Mouse (Mus musculus): ENCODE results near the gene Clec11a. TPM values are rescaled to one million over a fixed set of nuclear protein-coding genes. Genes with fewer than 3 reads are reported as not detected.

Clec11a gene
- polyA plus RNA-seq, 1 experiment from 2014 or later = 0.79 TPM

DNA sequence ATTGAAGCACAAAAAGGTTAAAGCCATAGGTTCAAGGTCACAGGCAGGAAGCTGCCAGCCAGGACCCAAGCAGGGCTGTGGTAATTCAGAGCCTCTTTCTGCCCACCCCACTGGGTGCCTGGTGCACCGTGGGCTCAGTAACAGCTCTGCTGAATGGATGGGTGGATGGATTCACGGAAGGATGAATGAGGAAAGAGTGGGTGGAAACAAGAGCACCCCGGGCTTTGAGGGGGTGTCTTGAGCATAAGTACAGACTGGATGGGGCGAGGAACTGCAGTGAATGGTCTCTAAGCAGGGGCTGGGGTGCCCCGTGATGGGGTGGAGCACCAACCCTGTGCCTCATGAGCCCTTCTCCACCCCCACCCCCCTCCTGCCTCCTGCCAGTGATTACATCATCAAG is 35.0 kb upstream of the Clec11a start:
- no peaks in the 10 kb centered on the region for H3K9me3 ChIP-seq (replicated peaks)
- no peak overlapping the region for H3K27ac ChIP-seq (ENCODE audit: poor library complexity, severe bottlenecking)
- H3K4me1 ChIP-seq (replicated peaks) = peaks cover 5% of the 10 kb centered on the region
- WGBS = 57% methylated on average over 5 of the region's 5 CpGs
- H3K36me3 ChIP-seq = no peaks in the 10 kb centered on the region
- no peak overlapping the region for H3K4me3 ChIP-seq
- peaks cover 95% of the 10 kb centered on the region for H3K27me3 ChIP-seq (replicated peaks)
- no peak overlapping the region for H3K9ac ChIP-seq
- no peak overlapping the region for H3K4me2 ChIP-seq
- ATAC-seq (ENCODE audit: insufficient number of reproducible peaks, low FRiP score) = no peak

DNA sequence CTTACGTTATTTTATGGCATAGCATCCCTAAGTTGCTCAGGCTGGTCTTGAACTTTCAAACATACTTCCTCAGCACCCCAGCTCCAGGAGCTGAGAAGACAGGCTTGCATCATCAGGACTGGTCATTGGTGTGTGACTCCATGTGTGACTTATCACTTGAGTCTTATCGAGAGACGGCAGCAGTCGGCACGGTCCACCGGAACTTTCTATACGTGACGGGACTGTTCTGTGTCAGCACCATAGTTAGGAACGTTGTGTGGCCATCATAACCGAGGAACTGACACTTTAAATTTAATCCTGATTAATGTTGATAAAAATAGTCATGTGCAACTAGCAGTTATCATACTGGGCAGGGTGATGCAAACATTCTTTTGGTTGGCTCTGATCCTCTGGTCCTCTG is 34.4 kb upstream of the Clec11a start:
- Histone ChIP-seq H3K36me3 (no peaks in the 10 kb centered on the region), H3K4me2 (no peak overlapping the region), H3K4me3 (no peak overlapping the region), H3K27ac (ENCODE audit: poor library complexity, severe bottlenecking) (no peak overlapping the region), H3K9ac (no peak overlapping the region), H3K27me3 (replicated peaks) (peaks cover 95% of the 10 kb centered on the region), H3K9me3 (replicated peaks) (no peaks in the 10 kb centered on the region), H3K4me1 (replicated peaks) (peaks cover 5% of the 10 kb centered on the region)
- 69% methylated on average over 10 of the region's 10 CpGs for WGBS
- ATAC-seq (ENCODE audit: insufficient number of reproducible peaks, low FRiP score) = no peak

DNA sequence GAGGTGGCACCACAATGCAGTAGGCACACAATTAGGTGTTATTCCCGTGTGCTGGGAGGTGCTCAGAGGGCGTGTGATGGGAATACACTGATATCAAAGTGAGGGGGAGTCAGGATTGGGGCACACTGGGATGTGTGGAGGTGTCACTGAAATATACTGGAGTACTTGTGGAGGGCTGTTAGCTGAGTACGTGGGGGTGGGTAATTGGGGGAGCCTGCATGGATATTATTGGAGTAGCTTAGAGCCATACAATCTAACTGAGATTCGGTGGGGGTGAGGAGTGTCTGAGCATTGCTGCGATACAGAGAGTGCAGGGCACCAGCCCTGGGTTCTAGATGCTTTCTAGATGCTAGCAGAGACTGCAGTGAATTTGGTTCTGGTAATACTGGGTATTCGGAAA is 33.5 kb upstream of the Clec11a start:
- Histone ChIP-seq H3K27ac (ENCODE audit: poor library complexity, severe bottlenecking) (no peak overlapping the region), H3K4me2 (no peak overlapping the region), H3K4me3 (no peak overlapping the region), H3K27me3 (replicated peaks) (peaks cover 96% of the 10 kb centered on the region), H3K9ac (no peak overlapping the region), H3K4me1 (replicated peaks) (peaks cover 10% of the 10 kb centered on the region), H3K9me3 (replicated peaks) (no peaks in the 10 kb centered on the region), H3K36me3 (no peaks in the 10 kb centered on the region)
- no peak for ATAC-seq (ENCODE audit: insufficient number of reproducible peaks, low FRiP score)
- WGBS = 55% methylated on average over 6 of the region's 6 CpGs

DNA sequence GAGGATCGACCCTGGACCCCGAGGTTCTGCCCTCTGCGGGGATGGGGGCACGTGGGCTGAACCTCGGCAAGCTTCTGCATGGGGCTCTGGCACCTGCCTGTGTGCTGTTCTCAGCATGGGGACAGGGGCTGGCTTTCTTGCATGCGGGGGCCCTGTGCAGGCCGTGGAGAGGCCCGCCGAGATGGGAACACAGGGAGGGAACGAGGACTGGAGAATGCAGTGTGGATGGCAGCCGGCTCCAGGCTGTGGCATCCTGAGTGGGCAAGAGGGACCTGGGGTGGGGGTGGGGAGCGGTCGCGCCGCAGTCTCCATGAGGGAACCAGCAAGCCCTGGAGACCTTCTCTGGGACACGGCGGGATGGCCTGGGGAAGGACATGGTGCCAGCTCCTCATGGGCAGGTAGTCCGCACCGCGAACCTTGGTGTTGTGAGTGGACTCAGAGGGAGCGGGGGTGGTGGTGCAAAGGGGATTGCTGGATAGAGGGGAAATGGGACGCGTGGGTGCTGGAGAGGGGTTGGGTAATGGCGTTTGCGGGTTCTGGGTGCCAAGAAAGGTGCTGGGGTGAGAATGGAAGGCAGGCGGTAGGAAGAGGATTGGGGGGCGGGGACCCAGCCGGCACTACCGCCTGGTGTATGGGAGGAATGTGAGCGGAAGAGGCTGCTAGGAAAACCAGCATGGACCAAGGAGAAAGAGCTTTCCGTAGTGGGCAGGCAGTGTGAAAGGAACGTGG is 30.6 kb upstream of the Clec11a start:
- no peak overlapping the region for H3K4me2 ChIP-seq
- H3K27me3 ChIP-seq (replicated peaks) = peaks cover 96% of the 10 kb centered on the region
- no peak for ATAC-seq (ENCODE audit: insufficient number of reproducible peaks, low FRiP score)
- H3K9me3 ChIP-seq (replicated peaks) = no peaks in the 10 kb centered on the region
- H3K4me3 ChIP-seq = peak overlapping the region; percentile 7; the same call in 1 of the 2 replicates
- H3K36me3 ChIP-seq = no peaks in the 10 kb centered on the region
- 3% methylated on average over 32 of the region's 32 CpGs for WGBS
- H3K4me1 ChIP-seq (replicated peaks) = peaks cover 5% of the 10 kb centered on the region
- H3K9ac ChIP-seq = no peak overlapping the region
- no peak overlapping the region for H3K27ac ChIP-seq (ENCODE audit: poor library complexity, severe bottlenecking)

DNA sequence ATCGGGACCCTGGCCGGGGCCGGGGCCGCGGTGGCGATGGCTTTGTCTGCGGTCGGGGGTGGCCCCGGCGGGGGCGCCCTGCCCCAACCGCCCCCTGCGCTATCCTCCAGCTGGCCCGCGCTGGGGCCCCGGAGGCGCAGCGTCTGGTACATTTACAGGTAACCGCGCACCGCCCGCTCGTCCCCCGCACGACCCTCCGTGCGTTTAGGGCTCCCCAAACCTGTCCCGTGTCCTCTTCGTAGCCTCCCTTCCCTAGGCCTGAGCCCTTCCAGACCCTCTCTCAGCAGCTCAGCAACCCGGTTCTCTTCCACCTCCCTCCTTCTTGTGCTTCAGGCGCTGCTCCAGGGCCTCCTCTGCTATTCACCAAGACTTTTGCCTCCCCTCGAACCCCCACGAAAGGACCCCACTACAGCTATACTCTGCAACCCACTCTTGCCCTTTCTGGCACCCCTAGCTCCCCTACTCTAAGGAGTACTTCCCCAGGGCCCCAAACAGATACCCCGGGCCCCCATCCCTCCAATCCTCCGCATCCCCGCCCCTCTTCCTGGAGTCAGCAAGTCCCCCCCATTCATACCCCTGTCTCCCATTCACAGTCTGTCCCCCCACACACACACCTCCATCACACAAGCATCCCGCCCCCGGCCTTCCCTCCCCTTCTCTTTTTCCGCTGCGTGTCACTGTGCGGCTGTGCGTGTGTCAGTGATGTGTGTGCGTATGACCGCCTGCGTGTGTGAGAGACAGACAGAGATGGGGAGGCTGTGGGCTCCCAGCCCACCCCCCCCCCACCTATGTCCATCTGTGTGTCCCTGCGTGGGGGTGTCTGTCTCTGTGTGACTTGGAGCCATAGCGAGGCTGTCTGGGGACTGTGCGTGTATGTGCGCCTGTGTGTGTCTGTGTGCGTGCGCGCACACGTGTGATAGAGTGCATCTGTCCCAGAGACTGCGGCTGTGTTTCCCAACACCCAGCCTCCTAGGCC is 29.6 kb upstream of the Clec11a start:
- ATAC-seq (ENCODE audit: insufficient number of reproducible peaks, low FRiP score) = peak; percentile 24; the same call in 1 of the 2 replicates
- Histone ChIP-seq H3K36me3 (no peaks in the 10 kb centered on the region), H3K27me3 (replicated peaks) (peaks cover 91% of the 10 kb centered on the region), H3K9ac (no peak overlapping the region), H3K4me3 (peak overlapping the region; percentile 51), H3K4me1 (replicated peaks) (peaks cover 5% of the 10 kb centered on the region), H3K9me3 (replicated peaks) (no peaks in the 10 kb centered on the region), H3K27ac (ENCODE audit: poor library complexity, severe bottlenecking) (no peak overlapping the region), H3K4me2 (peak overlapping the region; percentile 78)
- 4% methylated on average over 45 of the region's 54 CpGs for WGBS

DNA sequence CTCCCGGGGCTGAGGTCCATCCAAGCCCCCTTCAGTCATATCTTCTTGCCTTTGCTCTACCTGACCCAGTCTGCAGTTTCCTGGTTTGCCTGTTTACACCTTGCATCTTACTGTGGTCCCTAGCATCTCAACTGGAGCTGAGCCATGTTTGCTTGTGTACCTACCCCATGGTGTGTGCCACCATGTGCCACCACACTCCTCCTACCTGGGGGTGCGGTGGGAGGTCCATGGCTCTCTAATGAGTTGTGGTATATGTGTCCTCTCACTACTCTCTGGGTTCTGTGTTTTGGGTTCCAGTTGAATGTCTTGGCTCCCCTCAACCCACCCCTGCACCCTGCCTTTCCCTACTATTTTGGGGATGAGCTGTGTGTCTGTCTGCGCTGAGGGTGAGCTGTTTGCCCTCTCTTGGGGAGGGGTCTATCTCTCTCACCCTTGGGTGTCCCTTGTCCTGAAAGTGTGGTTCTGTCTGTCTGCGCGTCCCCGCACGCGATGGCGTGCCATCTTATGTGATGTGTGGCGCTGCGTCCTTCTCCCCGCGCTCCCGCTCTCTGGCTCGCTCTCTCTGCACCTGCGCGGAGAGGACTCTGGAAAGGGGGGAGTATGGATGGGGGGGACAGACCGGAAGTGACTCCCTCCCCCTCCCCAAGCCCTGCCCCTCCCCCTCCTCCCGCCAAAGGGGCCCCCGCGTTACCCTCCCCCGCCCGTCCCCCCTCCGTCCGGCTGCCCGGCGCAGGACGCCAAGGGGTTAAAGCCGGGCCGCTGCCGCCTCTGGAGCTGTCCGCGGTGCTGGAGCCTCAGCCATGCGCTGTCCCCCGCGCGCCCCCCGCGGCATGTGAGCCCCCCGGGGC is 28.6 kb upstream of the Clec11a start:
- H3K27me3 ChIP-seq (replicated peaks) = peaks cover 86% of the 10 kb centered on the region
- H3K4me1 ChIP-seq (replicated peaks) = peaks cover 5% of the 10 kb centered on the region
- no peaks in the 10 kb centered on the region for H3K36me3 ChIP-seq
- peak overlapping the region; percentile 51 for H3K4me3 ChIP-seq
- no peak for ATAC-seq (ENCODE audit: insufficient number of reproducible peaks, low FRiP score)
- WGBS = 4% methylated on average over 30 of the region's 40 CpGs
- no peak overlapping the region for H3K27ac ChIP-seq (ENCODE audit: poor library complexity, severe bottlenecking)
- peak overlapping the region; percentile 78 for H3K4me2 ChIP-seq
- H3K9ac ChIP-seq = no peak overlapping the region
- H3K9me3 ChIP-seq (replicated peaks) = no peaks in the 10 kb centered on the region

DNA sequence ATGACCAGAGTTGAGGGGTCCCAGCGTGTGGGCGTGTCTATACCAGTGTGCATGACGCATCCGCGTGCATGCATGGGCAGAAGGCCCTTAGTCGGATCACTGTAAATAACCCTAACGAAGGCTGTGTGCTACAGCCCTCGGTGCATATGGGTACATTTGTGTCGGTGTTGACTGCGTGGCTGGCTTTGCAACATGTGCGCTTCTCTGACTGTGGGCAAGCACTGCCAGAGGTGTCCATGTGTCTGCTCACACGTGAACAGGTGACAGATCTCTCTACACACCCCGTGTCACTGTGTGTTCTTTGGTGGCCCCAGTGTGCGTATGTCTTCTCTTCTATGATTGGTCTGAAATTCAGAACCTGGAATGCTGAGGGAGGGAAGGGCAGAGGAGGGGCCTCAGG is 27.4 kb upstream of the Clec11a start:
- no peak overlapping the region for H3K9ac ChIP-seq
- no peak overlapping the region for H3K27ac ChIP-seq (ENCODE audit: poor library complexity, severe bottlenecking)
- peaks cover 84% of the 10 kb centered on the region for H3K27me3 ChIP-seq (replicated peaks)
- H3K4me2 ChIP-seq = no peak overlapping the region
- WGBS = 58% methylated on average over 14 of the region's 14 CpGs
- H3K4me1 ChIP-seq (replicated peaks) = peaks cover 5% of the 10 kb centered on the region
- no peaks in the 10 kb centered on the region for H3K36me3 ChIP-seq
- no peak for ATAC-seq (ENCODE audit: insufficient number of reproducible peaks, low FRiP score)
- no peaks in the 10 kb centered on the region for H3K9me3 ChIP-seq (replicated peaks)
- H3K4me3 ChIP-seq = no peak overlapping the region

DNA sequence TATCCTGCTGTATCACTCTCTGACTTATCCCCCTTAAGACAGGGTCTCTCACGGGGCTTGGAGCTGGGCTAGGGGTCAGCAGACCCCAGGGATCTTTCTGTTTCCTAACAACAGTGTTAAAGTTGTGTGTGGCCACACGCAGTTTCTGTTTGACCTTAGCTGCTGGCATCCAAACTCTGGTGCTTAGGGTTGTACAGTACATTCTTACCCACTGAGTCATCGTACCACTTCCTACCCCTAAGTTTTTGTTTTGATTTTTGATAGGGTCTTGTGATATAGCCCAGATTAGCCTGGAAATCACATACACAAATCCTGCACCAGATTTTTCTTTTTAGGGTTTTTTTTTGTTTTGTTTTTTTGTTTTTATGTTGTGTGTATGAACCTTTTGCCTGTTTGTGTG is 25.6 kb upstream of the Clec11a start:
- H3K9me3 ChIP-seq (replicated peaks) = no peaks in the 10 kb centered on the region
- no peak for ATAC-seq (ENCODE audit: insufficient number of reproducible peaks, low FRiP score)
- no peak overlapping the region for H3K4me2 ChIP-seq
- peaks cover 5% of the 10 kb centered on the region for H3K4me1 ChIP-seq (replicated peaks)
- H3K9ac ChIP-seq = no peak overlapping the region
- WGBS = 33% methylated on average over 3 of the region's 3 CpGs
- H3K27ac ChIP-seq (ENCODE audit: poor library complexity, severe bottlenecking) = no peak overlapping the region
- H3K27me3 ChIP-seq (replicated peaks) = peaks cover 81% of the 10 kb centered on the region
- H3K36me3 ChIP-seq = no peaks in the 10 kb centered on the region
- H3K4me3 ChIP-seq = no peak overlapping the region

DNA sequence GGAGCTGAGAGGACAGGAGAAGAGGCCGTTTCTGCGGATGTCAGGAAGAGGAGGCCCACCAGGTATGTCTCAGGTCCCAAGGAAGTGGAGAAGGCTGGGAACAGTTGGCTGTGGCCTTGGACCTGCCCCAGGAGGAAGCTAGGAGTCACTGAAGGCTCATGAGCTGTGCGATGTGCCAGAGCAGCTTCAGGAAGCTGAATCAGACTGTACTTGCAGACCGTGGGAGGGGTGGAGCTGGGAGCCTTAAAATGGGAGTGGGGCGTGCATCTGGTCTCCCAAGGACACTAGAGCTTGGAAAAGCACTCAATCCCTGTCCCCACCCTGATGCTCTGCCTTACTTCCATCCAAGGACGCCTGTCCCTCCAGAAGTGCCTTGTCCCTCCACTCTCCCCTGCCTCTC is 19.9 kb upstream of the Clec11a start:
- WGBS = 50% methylated on average over 5 of the region's 6 CpGs
- Histone ChIP-seq H3K4me1 (replicated peaks) (no peaks in the 10 kb centered on the region), H3K4me2 (no peak overlapping the region), H3K4me3 (no peak overlapping the region), H3K36me3 (no peaks in the 10 kb centered on the region), H3K9ac (no peak overlapping the region), H3K9me3 (replicated peaks) (no peaks in the 10 kb centered on the region), H3K27me3 (replicated peaks) (peaks cover 80% of the 10 kb centered on the region), H3K27ac (ENCODE audit: poor library complexity, severe bottlenecking) (no peak overlapping the region)
- ATAC-seq (ENCODE audit: insufficient number of reproducible peaks, low FRiP score) = no peak

DNA sequence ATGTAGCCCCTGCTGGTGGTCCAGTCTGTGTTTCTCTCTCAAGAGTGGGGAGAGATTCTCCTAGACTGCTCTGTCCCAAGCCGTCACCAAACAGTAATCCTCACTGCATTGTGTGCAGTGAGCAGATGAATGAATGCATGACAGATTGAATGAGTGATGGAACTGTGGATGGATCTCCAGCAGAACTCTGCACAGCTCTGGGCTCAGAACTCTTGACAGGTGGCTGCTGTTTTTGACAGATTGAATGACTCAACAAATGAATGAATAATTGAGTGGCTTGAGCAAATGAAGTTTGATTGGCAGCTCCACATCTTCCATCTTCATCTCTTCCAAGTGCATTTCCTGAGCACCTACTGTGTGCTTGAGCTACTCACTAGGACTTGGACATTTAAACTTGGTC is 15.6 kb upstream of the Clec11a start:
- peaks cover 70% of the 10 kb centered on the region for H3K27me3 ChIP-seq (replicated peaks)
- H3K4me1 ChIP-seq (replicated peaks) = no peaks in the 10 kb centered on the region
- WGBS = 55% methylated on average over 1 of the region's 1 CpGs
- no peak overlapping the region for H3K9ac ChIP-seq
- no peaks in the 10 kb centered on the region for H3K36me3 ChIP-seq
- no peak overlapping the region for H3K4me3 ChIP-seq
- H3K9me3 ChIP-seq (replicated peaks) = no peaks in the 10 kb centered on the region
- H3K27ac ChIP-seq (ENCODE audit: poor library complexity, severe bottlenecking) = no peak overlapping the region
- no peak overlapping the region for H3K4me2 ChIP-seq
- ATAC-seq (ENCODE audit: insufficient number of reproducible peaks, low FRiP score) = no peak

DNA sequence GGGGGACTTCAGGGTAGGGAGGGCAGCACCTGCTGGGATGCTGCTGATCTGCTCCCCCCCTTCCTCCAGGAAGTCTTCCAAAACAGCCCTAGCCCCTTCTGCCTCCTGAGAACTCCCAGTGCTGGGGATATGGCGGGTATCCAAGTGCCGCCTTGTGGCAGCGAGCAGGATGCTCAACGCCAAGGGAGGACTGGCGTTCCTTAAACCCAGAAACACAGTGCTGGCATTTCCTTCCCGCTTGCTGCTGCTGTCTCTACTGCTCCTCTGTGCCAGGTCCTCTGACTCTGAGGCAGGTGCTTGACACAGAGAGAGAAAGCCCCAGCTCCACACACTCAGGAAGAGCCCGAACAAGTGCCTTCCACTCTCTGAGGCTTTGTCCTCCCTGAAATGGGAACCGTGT is 14.2 kb upstream of the Clec11a start:
- 34% methylated on average over 8 of the region's 8 CpGs for WGBS
- no peak for ATAC-seq (ENCODE audit: insufficient number of reproducible peaks, low FRiP score)
- Histone ChIP-seq H3K36me3 (no peaks in the 10 kb centered on the region), H3K4me1 (replicated peaks) (no peaks in the 10 kb centered on the region), H3K4me3 (no peak overlapping the region), H3K27ac (ENCODE audit: poor library complexity, severe bottlenecking) (no peak overlapping the region), H3K4me2 (no peak overlapping the region), H3K27me3 (replicated peaks) (peaks cover 67% of the 10 kb centered on the region), H3K9ac (no peak overlapping the region), H3K9me3 (replicated peaks) (no peaks in the 10 kb centered on the region)
